Mouse (Mus musculus): Measurements from ENCODE around the gene Gm10447. TPM values are rescaled to one million over a fixed set of nuclear protein-coding genes. Genes with fewer than 3 reads are reported as not detected.

The Gm10447 gene
- polyA plus RNA-seq, 1 experiment: not detected

DNA sequence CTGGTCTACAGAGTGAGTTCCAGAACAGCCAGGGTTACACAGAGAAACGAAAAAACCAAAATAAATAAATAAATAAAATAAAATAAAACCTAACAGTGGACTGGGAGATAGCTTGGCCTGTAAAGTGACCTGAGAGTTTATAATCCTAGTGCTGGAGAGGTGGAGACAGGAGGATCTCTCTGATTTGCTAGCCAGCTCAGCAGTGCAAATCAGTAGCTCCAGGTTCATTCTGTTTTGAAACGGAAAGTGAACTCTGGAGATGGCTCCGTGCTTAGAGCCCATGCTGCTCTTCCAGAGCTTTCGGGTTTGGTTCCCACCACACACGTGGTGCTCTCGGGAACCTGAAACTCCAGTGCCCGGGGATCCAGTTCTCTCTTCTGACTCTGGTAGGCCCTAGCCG, 8.9 kb downstream of the Gm10447 start:
- Histone ChIP-seq H3ac (ENCODE audit: control insufficient read depth, insufficient read length, low read depth) (no peak overlapping the region), H3K79me3 (ENCODE audit: low read depth) (no peaks in the 10 kb centered on the region), H3K36me3 (ENCODE audit: control insufficient read depth, insufficient read depth) (no peaks in the 10 kb centered on the region), H3K4me3 (ENCODE audit: insufficient read depth, poor library complexity, severe bottlenecking) (no peak overlapping the region), H3K27me3 (ENCODE audit: control insufficient read depth, insufficient read depth, insufficient read length) (peaks cover 10% of the 10 kb centered on the region), H3K79me2 (ENCODE audit: control insufficient read depth, insufficient read depth) (no peaks in the 10 kb centered on the region)
- TF ChIP-seq CEBPB (IDR thresholded peaks at IDR 0.05; ENCODE audit: low read depth) (no peak), FOSL1 (IDR thresholded peaks at IDR 0.05; ENCODE audit: insufficient read depth, low read length, poor library complexity, severe bottlenecking) (no peak)

DNA sequence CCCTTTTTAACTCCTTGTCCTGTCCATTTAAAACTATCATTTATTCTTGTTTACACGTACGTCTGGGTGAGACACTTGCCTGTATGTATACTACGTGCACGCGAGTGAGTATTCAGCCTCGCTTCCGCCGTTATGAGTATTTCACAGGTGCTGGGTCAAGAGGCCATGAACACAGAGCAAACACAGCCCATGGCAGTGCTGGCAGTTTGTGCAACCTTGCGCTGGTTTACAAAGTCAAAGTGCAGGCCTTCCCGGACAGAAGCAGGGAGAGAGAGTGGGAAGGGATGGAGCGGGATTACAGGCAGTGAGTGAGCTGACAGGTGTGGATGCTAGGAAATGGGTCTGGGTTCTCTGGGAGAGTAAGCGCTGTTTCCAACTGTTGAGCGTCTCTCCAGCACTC, 10.7 kb downstream of the Gm10447 start:
- no peak overlapping the region for H3ac ChIP-seq (ENCODE audit: control insufficient read depth, insufficient read length, low read depth)
- H3K27me3 ChIP-seq (ENCODE audit: control insufficient read depth, insufficient read depth, insufficient read length): peaks cover 10% of the 10 kb centered on the region
- H3K79me2 ChIP-seq (ENCODE audit: control insufficient read depth, insufficient read depth): no peaks in the 10 kb centered on the region
- no peaks in the 10 kb centered on the region for H3K79me3 ChIP-seq (ENCODE audit: low read depth)
- TF ChIP-seq MYOG (IDR thresholded peaks at IDR 0.05; ENCODE audit: control insufficient read depth, extremely low read depth, insufficient read length) (no peak), MAX (IDR thresholded peaks at IDR 0.05) (no peak), CTCF (IDR thresholded peaks at IDR 0.05; ENCODE audit: control insufficient read depth, insufficient read depth, insufficient read length) (no peak), FOSL1 (IDR thresholded peaks at IDR 0.05; ENCODE audit: insufficient read depth, low read length, poor library complexity, severe bottlenecking) (no peak), MYOD1 (IDR thresholded peaks at IDR 0.05; ENCODE audit: control insufficient read depth, insufficient read length, low read depth) (no peak), CEBPB (IDR thresholded peaks at IDR 0.05; ENCODE audit: low read depth) (no peak), USF1 (IDR thresholded peaks at IDR 0.05; ENCODE audit: low read depth) (no peak)
- H3K36me3 ChIP-seq (ENCODE audit: control insufficient read depth, insufficient read depth): no peaks in the 10 kb centered on the region
- no peak overlapping the region for H3K4me3 ChIP-seq (ENCODE audit: insufficient read depth, poor library complexity, severe bottlenecking)

DNA sequence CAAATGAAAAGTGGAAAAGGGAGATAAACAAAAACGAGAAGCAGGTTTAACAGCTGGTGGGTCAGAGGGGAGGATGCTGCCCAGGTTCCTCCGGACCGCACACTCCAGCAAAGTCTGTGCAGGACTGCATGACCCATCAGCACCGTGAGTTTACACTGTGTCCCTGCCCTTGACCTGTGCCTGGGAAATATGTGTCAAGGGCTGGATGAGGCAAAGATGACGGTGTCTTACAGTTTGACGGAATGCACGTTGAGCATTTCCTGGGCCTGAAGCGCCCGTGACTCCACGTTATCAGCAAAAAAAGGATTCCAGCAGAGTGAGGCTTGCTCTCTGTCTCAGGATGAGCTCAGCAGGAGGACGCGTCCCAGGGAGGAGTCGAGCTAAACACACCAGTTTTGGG, 11.3 kb downstream of the Gm10447 start:
- Histone ChIP-seq H3K4me3 (ENCODE audit: insufficient read depth, poor library complexity, severe bottlenecking) (no peak overlapping the region), H3ac (ENCODE audit: control insufficient read depth, insufficient read length, low read depth) (no peak overlapping the region), H3K79me3 (ENCODE audit: low read depth) (no peaks in the 10 kb centered on the region), H3K36me3 (ENCODE audit: control insufficient read depth, insufficient read depth) (no peaks in the 10 kb centered on the region), H3K27me3 (ENCODE audit: control insufficient read depth, insufficient read depth, insufficient read length) (peaks cover 6% of the 10 kb centered on the region), H3K79me2 (ENCODE audit: control insufficient read depth, insufficient read depth) (no peaks in the 10 kb centered on the region)
- no peak for TF ChIP-seq USF1 (IDR thresholded peaks at IDR 0.05; ENCODE audit: low read depth)
- no peak for TF ChIP-seq CTCF (IDR thresholded peaks at IDR 0.05; ENCODE audit: control insufficient read depth, insufficient read depth, insufficient read length)
- TF ChIP-seq MYOG (IDR thresholded peaks at IDR 0.05; ENCODE audit: control insufficient read depth, extremely low read depth, insufficient read length): no peak

DNA sequence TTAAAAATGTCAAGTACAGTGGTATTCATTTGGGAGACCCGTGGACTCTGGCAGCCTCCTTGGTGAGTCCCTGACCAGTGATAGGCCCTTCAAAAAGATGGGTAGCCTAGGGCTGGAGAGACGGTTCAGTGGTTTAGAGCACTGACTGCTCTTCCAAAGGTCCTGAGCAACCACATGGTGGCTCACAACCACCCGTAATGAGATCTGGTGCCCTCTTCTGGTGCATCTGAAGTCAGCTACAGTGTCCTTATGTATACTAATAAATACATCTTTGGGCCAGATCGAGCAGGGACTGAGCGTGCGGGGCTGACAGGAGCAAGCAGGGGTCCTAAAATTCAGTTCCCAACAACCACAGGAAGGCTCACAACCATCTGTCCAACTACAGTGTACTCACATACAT, 13.0 kb downstream of the Gm10447 start:
- H3K27me3 ChIP-seq (ENCODE audit: control insufficient read depth, insufficient read depth, insufficient read length): no peaks in the 10 kb centered on the region

DNA sequence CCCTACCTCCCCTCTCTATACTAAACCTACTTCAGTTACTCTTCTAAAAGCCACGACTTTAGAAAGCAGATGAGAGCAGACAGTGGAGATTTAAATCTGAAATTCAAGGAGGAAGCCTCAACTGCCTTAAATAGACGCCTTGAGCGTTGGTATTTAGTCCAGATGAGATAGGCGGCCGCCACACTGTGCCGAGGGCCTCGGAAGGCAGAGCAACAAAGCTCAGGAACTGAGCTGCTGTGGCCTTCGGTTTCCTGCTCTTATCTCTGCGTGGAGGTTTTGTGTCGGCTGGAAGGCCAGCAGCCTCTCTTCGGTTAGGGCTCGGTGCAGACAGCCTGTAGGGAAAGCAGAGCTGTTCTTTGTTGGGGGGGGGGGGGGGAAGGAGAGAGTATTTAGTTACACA, 15.0 kb downstream of the Gm10447 start:
- Histone ChIP-seq H3K4me3 (ENCODE audit: insufficient read depth, poor library complexity, severe bottlenecking) (no peak overlapping the region), H3K79me2 (ENCODE audit: control insufficient read depth, insufficient read depth) (no peaks in the 10 kb centered on the region), H3K27me3 (ENCODE audit: control insufficient read depth, insufficient read depth, insufficient read length) (peaks cover 7% of the 10 kb centered on the region), H3K79me3 (ENCODE audit: low read depth) (no peaks in the 10 kb centered on the region), H3ac (ENCODE audit: control insufficient read depth, insufficient read length, low read depth) (no peak overlapping the region), H3K36me3 (ENCODE audit: control insufficient read depth, insufficient read depth) (no peaks in the 10 kb centered on the region)
- TF ChIP-seq CTCF (IDR thresholded peaks at IDR 0.05; ENCODE audit: control insufficient read depth, insufficient read depth, insufficient read length) (no peak), MAX (IDR thresholded peaks at IDR 0.05) (no peak), FOSL1 (IDR thresholded peaks at IDR 0.05; ENCODE audit: insufficient read depth, low read length, poor library complexity, severe bottlenecking) (no peak)

More for the DNA sequence above, 13.0 kb downstream of the Gm10447 start:
- Histone ChIP-seq H3ac (ENCODE audit: control insufficient read depth, insufficient read length, low read depth) (no peak overlapping the region), H3K79me2 (ENCODE audit: control insufficient read depth, insufficient read depth) (no peaks in the 10 kb centered on the region), H3K36me3 (ENCODE audit: control insufficient read depth, insufficient read depth) (no peaks in the 10 kb centered on the region), H3K79me3 (ENCODE audit: low read depth) (no peaks in the 10 kb centered on the region), H3K4me3 (ENCODE audit: insufficient read depth, poor library complexity, severe bottlenecking) (no peak overlapping the region)
- TF ChIP-seq USF1 (IDR thresholded peaks at IDR 0.05; ENCODE audit: low read depth): no peak
- no peak for TF ChIP-seq MYOD1 (IDR thresholded peaks at IDR 0.05; ENCODE audit: control insufficient read depth, insufficient read length, low read depth)
- TF ChIP-seq MAX (IDR thresholded peaks at IDR 0.05): peak; percentile 37

DNA sequence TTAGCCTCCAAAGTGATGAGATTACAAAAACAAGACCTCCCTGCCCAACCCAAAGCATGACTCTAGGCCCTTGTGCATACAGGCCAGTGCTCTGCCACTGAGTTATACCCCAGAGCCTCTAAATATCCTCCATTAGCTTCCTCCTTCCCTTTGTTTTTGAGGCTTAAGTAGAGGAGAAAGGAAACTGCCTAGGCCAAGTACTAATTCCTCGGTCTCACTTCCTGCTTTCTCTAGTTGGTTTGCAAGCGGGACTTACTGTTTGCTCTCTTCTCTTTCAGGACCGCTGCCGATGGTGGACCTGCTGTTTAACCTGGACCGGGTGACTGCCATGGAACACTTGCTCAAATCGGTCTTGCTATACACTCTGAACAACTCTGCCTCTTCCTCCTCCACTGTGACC, 20.6 kb downstream of the Gm10447 start:
- Histone ChIP-seq H3ac (ENCODE audit: control insufficient read depth, insufficient read length, low read depth) (no peak overlapping the region), H3K4me3 (ENCODE audit: insufficient read depth, poor library complexity, severe bottlenecking) (no peak overlapping the region), H3K79me3 (ENCODE audit: low read depth) (no peaks in the 10 kb centered on the region), H3K79me2 (ENCODE audit: control insufficient read depth, insufficient read depth) (no peaks in the 10 kb centered on the region), H3K36me3 (ENCODE audit: control insufficient read depth, insufficient read depth) (no peaks in the 10 kb centered on the region), H3K27me3 (ENCODE audit: control insufficient read depth, insufficient read depth, insufficient read length) (peaks cover 16% of the 10 kb centered on the region)
- TF ChIP-seq MAX (IDR thresholded peaks at IDR 0.05) (no peak), MYOG (IDR thresholded peaks at IDR 0.05; ENCODE audit: control insufficient read depth, extremely low read depth, insufficient read length) (no peak), MYOD1 (IDR thresholded peaks at IDR 0.05; ENCODE audit: control insufficient read depth, insufficient read length, low read depth) (no peak), CEBPB (IDR thresholded peaks at IDR 0.05; ENCODE audit: low read depth) (no peak), CTCF (IDR thresholded peaks at IDR 0.05; ENCODE audit: control insufficient read depth, insufficient read depth, insufficient read length) (no peak), USF1 (IDR thresholded peaks at IDR 0.05; ENCODE audit: low read depth) (no peak), FOSL1 (IDR thresholded peaks at IDR 0.05; ENCODE audit: insufficient read depth, low read length, poor library complexity, severe bottlenecking) (no peak)
